Mouse (Mus musculus): ENCODE data around the gene 1700023F06Rik. TPM values are rescaled to one million over a fixed set of nuclear protein-coding genes. Genes with fewer than 3 reads are reported as not detected.

The 1700023F06Rik gene
- polyA plus RNA-seq, 1 experiment, result 0.51 TPM

- no peaks in the 10 kb centered on the region; the same call in 1 of the 2 replicates for H3K4me1 ChIP-seq (ENCODE audit: control insufficient read depth, insufficient read depth, insufficient read length, low read length)
- peaks cover 6% of the 10 kb centered on the region; the same call in 1 of the 2 replicates for H3K27me3 ChIP-seq (ENCODE audit: control insufficient read depth, insufficient read depth, low read length)
- no peak overlapping the region for H3K27ac ChIP-seq (ENCODE audit: insufficient read depth, low read depth, low read length)
- WGBS, result 26% methylated on average over 41 of the region's 44 CpGs
- H3K36me3 ChIP-seq (ENCODE audit: control insufficient read depth, insufficient read depth, low read length), result no peaks in the 10 kb centered on the region
- TF ChIP-seq POLR2A (IDR thresholded peaks at IDR 0.05; ENCODE audit: low read depth, low read length), result no peak
- peak; percentile 29; the same call in 1 of the 2 replicates for TF ChIP-seq CTCF (IDR thresholded peaks at IDR 0.05; ENCODE audit: extremely low read depth, insufficient read length, insufficient replicate concordance, low read depth, low read length)
- no peak overlapping the region for H3K4me3 ChIP-seq (ENCODE audit: low read depth, low read length)
These were observed 15.2 kb downstream of the 1700023F06Rik start for GRCm38 (mm10) chr11:103192956-103193824.

DNA sequence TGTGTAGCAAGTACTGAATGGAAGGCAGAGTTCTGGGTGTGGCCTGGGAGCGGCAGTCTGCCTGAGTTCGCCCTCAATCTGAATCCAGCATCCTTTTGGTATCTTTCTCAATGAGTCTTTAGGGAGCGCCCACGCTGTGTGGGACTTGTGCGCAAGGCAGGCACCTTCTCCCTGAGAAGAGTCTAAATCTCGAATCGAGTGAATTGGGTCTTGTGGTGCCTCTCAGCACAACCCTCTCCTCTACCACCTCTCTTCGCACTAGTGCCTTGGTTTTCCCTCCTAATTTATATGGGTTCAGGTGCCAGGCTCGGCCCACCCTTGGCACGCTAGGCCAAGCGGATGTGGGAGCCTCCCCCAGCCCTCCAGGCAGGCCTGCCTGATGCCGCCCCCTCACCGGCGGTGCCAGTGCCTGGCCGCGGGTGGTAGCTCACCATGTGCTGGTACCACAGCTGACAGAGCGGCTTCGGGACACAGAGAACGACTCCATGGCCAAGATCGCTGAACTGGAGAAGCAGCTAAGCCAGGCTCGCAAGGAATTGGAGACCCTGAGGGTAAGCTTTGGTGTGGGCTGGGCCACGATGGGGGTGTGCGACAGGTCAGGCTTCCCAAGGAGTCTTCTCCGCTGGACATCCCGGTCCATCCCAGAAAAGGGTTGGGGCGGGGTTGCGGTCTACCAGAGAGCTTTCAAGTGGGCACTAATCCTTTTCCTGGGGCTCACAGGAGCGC, 16.0 kb downstream of the 1700023F06Rik start:
- H3K4me3 ChIP-seq (ENCODE audit: low read depth, low read length), result no peak overlapping the region
- H3K36me3 ChIP-seq (ENCODE audit: control insufficient read depth, insufficient read depth, low read length), result no peaks in the 10 kb centered on the region
- H3K4me1 ChIP-seq (ENCODE audit: control insufficient read depth, insufficient read depth, insufficient read length, low read length), result no peaks in the 10 kb centered on the region; the same call in 1 of the 2 replicates
- WGBS, result 40% methylated on average over 28 of the region's 28 CpGs
- TF ChIP-seq CTCF (IDR thresholded peaks at IDR 0.05; ENCODE audit: extremely low read depth, insufficient read length, insufficient replicate concordance, low read depth, low read length) (no peak), POLR2A (IDR thresholded peaks at IDR 0.05; ENCODE audit: low read depth, low read length) (no peak)
- H3K27me3 ChIP-seq (ENCODE audit: control insufficient read depth, insufficient read depth, low read length), result peaks cover 3% of the 10 kb centered on the region; the same call in 1 of the 2 replicates
- no peak overlapping the region for H3K27ac ChIP-seq (ENCODE audit: insufficient read depth, low read depth, low read length)

GRCm38 (mm10) chr11:103184891-103185290, 23.5 kb downstream of the 1700023F06Rik start:
- Histone ChIP-seq H3K27ac (ENCODE audit: insufficient read depth, low read depth, low read length) (no peak overlapping the region), H3K36me3 (ENCODE audit: control insufficient read depth, insufficient read depth, low read length) (no peaks in the 10 kb centered on the region), H3K4me1 (ENCODE audit: control insufficient read depth, insufficient read depth, insufficient read length, low read length) (peaks cover 2% of the 10 kb centered on the region), H3K27me3 (ENCODE audit: control insufficient read depth, insufficient read depth, low read length) (no peaks in the 10 kb centered on the region), H3K4me3 (ENCODE audit: low read depth, low read length) (no peak overlapping the region)
- TF ChIP-seq CTCF (IDR thresholded peaks at IDR 0.05; ENCODE audit: extremely low read depth, insufficient read length, insufficient replicate concordance, low read depth, low read length) (peak; percentile 38; the same call in 1 of the 2 replicates), POLR2A (IDR thresholded peaks at IDR 0.05; ENCODE audit: low read depth, low read length) (no peak)
- 39% methylated on average over 2 of the region's 2 CpGs for WGBS

GRCm38 (mm10) chr11:103181911-103182310, 26.4 kb downstream of the 1700023F06Rik start:
- H3K36me3 ChIP-seq (ENCODE audit: control insufficient read depth, insufficient read depth, low read length), result no peaks in the 10 kb centered on the region
- TF ChIP-seq CTCF (IDR thresholded peaks at IDR 0.05; ENCODE audit: extremely low read depth, insufficient read length, insufficient replicate concordance, low read depth, low read length) (no peak), POLR2A (IDR thresholded peaks at IDR 0.05; ENCODE audit: low read depth, low read length) (no peak)
- no peak overlapping the region for H3K4me3 ChIP-seq (ENCODE audit: low read depth, low read length)
- peaks cover 2% of the 10 kb centered on the region for H3K4me1 ChIP-seq (ENCODE audit: control insufficient read depth, insufficient read depth, insufficient read length, low read length)
- H3K27me3 ChIP-seq (ENCODE audit: control insufficient read depth, insufficient read depth, low read length), result no peaks in the 10 kb centered on the region
- no peak overlapping the region for H3K27ac ChIP-seq (ENCODE audit: insufficient read depth, low read depth, low read length)
- 41% methylated on average over 3 of the region's 3 CpGs for WGBS

GRCm38 (mm10) chr11:103181349-103181748, 27.0 kb downstream of the 1700023F06Rik start:
- Histone ChIP-seq H3K27ac (ENCODE audit: insufficient read depth, low read depth, low read length) (no peak overlapping the region), H3K4me3 (ENCODE audit: low read depth, low read length) (no peak overlapping the region), H3K36me3 (ENCODE audit: control insufficient read depth, insufficient read depth, low read length) (no peaks in the 10 kb centered on the region), H3K4me1 (ENCODE audit: control insufficient read depth, insufficient read depth, insufficient read length, low read length) (peaks cover 2% of the 10 kb centered on the region), H3K27me3 (ENCODE audit: control insufficient read depth, insufficient read depth, low read length) (no peaks in the 10 kb centered on the region)
- 72% methylated on average over 9 of the region's 9 CpGs for WGBS
- TF ChIP-seq CTCF (IDR thresholded peaks at IDR 0.05; ENCODE audit: extremely low read depth, insufficient read length, insufficient replicate concordance, low read depth, low read length) (no peak), POLR2A (IDR thresholded peaks at IDR 0.05; ENCODE audit: low read depth, low read length) (no peak)

GRCm38 (mm10) chr11:103180426-103180825, 27.9 kb downstream of the 1700023F06Rik start:
- no peaks in the 10 kb centered on the region for H3K36me3 ChIP-seq (ENCODE audit: control insufficient read depth, insufficient read depth, low read length)
- H3K4me3 ChIP-seq (ENCODE audit: low read depth, low read length), result no peak overlapping the region
- no peak for TF ChIP-seq CTCF (IDR thresholded peaks at IDR 0.05; ENCODE audit: extremely low read depth, insufficient read length, insufficient replicate concordance, low read depth, low read length)
- TF ChIP-seq POLR2A (IDR thresholded peaks at IDR 0.05; ENCODE audit: low read depth, low read length), result no peak
- H3K4me1 ChIP-seq (ENCODE audit: control insufficient read depth, insufficient read depth, insufficient read length, low read length), result peaks cover 2% of the 10 kb centered on the region
- WGBS, result 67% methylated on average over 1 of the region's 1 CpGs
- H3K27me3 ChIP-seq (ENCODE audit: control insufficient read depth, insufficient read depth, low read length), result no peaks in the 10 kb centered on the region
- H3K27ac ChIP-seq (ENCODE audit: insufficient read depth, low read depth, low read length), result no peak overlapping the region

- Histone ChIP-seq H3K4me1 (ENCODE audit: control insufficient read depth, insufficient read depth, insufficient read length, low read length) (peaks cover 2% of the 10 kb centered on the region), H3K27ac (ENCODE audit: insufficient read depth, low read depth, low read length) (no peak overlapping the region), H3K36me3 (ENCODE audit: control insufficient read depth, insufficient read depth, low read length) (no peaks in the 10 kb centered on the region), H3K27me3 (ENCODE audit: control insufficient read depth, insufficient read depth, low read length) (no peaks in the 10 kb centered on the region), H3K4me3 (ENCODE audit: low read depth, low read length) (no peak overlapping the region)
- WGBS, result 96% methylated on average over 8 of the region's 8 CpGs
- TF ChIP-seq POLR2A (IDR thresholded peaks at IDR 0.05; ENCODE audit: low read depth, low read length) (no peak), CTCF (IDR thresholded peaks at IDR 0.05; ENCODE audit: extremely low read depth, insufficient read length, insufficient replicate concordance, low read depth, low read length) (no peak)
These were observed 29.6 kb downstream of the 1700023F06Rik start for GRCm38 (mm10) chr11:103178748-103179147.
